Mouse (Mus musculus) liver, embryonic 12.5 days (tissue): ENCODE measurements at regions not wholly inside any gene's neighbourhood (a gene's known extent, or its start where the extent isn't known, plus 50 kb on each side); places are given as distances from the start of the nearest gene placed in this dataset.

Experiments used
- ATAC-seq: fragments of 200-750 bp; cut with Nextera tagmentation; 2 replicates; pipeline ENCODE4 v1.8.0; 2017; ENCODE audit warnings: moderate number of reproducible peaks, mild to moderate bottlenecking, moderate library complexity
- H3K27ac ChIP-seq: fragments of 300-500 bp; sonication (generic); 2 replicates; pipeline ENCODE4 v1.5.1; 2016; ENCODE audit warnings: mild to moderate bottlenecking
- H3K27me3 ChIP-seq: fragments of 300-500 bp; sonication (generic); replicated peaks from 2 replicates; pipeline ENCODE4 v1.6.1; 2016; ENCODE audit warnings: mild to moderate bottlenecking, moderate library complexity
- H3K36me3 ChIP-seq: fragments of 300-500 bp; sonication (generic); 2 replicates; pipeline ENCODE4 v1.6.1; 2016; ENCODE audit warnings: mild to moderate bottlenecking, moderate library complexity
- H3K4me1 ChIP-seq: fragments of 300-500 bp; sonication (generic); 2 replicates; pipeline ENCODE4 v1.6.1; 2016
- H3K4me2 ChIP-seq: fragments of 300-500 bp; sonication (generic); 2 replicates; pipeline ENCODE4 v1.6.1; 2016; ENCODE audit warnings: mild to moderate bottlenecking, moderate library complexity
- H3K4me3 ChIP-seq: fragments of 300-500 bp; sonication (generic); 2 replicates; pipeline ENCODE4 v1.5.1; 2016; ENCODE audit warnings: mild to moderate bottlenecking, moderate library complexity
- H3K9ac ChIP-seq: fragments of 300-500 bp; sonication (generic); 2 replicates; pipeline ENCODE4 v1.6.1; 2016; ENCODE audit warnings: mild to moderate bottlenecking, moderate library complexity
- H3K9me3 ChIP-seq: fragments of 300-500 bp; sonication (generic); replicated peaks from 2 replicates; pipeline ENCODE4 v1.6.1; 2016; ENCODE audit warnings: mild to moderate bottlenecking, moderate library complexity
- WGBS: fragments of 180-500 bp; shearing (Covaris S2); methylation state at CpG from one replicate; pipeline ENCODE4 v1.1.7; 2016; ENCODE audit not compliant: insufficient replicate concordance; 5-methylcytosine and 5-hydroxymethylcytosine counted together

DNA sequence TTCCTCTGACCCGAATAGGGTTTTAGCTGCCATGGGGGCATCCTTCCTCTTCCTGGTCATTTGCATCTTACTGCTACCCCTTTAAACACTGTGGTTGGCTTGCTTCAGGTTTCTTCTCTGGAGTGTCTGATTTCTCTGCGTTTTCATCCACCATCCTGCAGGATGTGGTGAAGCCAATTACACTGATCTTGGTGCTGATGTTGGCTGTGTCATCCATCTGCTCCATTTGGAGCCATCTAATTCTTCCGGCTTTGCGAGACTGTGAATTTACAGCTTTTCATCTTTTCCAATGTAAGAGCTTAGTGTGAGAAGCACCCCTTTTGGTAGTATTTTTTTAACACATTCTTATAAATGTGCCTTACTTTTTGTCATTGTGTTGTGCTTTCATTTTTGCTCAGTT is 66.4 kb upstream of the Csl start:
- Histone ChIP-seq H3K4me1 (no peaks in the 10 kb centered on the region), H3K4me2 (no peak overlapping the region), H3K36me3 (no peaks in the 10 kb centered on the region), H3K9me3 (no peaks in the 10 kb centered on the region), H3K27ac (no peak overlapping the region), H3K4me3 (no peak overlapping the region), H3K27me3 (no peaks in the 10 kb centered on the region), H3K9ac (no peak overlapping the region)
- ATAC-seq, result no peak
- 60% methylated on average over 4 of the region's 4 CpGs for WGBS

GRCm38 (mm10) chr10:99812069-99812650 is 52.7 kb upstream of the Csl start:
- no peak overlapping the region for H3K4me3 ChIP-seq
- H3K27ac ChIP-seq, result no peak overlapping the region
- H3K4me1 ChIP-seq, result no peaks in the 10 kb centered on the region
- ATAC-seq, result no peak
- H3K27me3 ChIP-seq, result no peaks in the 10 kb centered on the region
- H3K36me3 ChIP-seq, result no peaks in the 10 kb centered on the region
- no peak overlapping the region for H3K9ac ChIP-seq
- WGBS, result 73% methylated on average over 7 of the region's 7 CpGs
- H3K9me3 ChIP-seq, result no peaks in the 10 kb centered on the region
- no peak overlapping the region for H3K4me2 ChIP-seq

- H3K27me3 ChIP-seq, result no peaks in the 10 kb centered on the region
- H3K9ac ChIP-seq, result no peak overlapping the region
- H3K4me2 ChIP-seq, result no peak overlapping the region
- no peak overlapping the region for H3K27ac ChIP-seq
- no peaks in the 10 kb centered on the region for H3K36me3 ChIP-seq
- no peaks in the 10 kb centered on the region for H3K9me3 ChIP-seq
- no peak for ATAC-seq
- 75% methylated on average over 1 of the region's 1 CpGs for WGBS
- no peaks in the 10 kb centered on the region for H3K4me1 ChIP-seq
- no peak overlapping the region for H3K4me3 ChIP-seq
These were observed 52.0 kb upstream of the Csl start for GRCm38 (mm10) chr10:99811430-99811829.
